Comparison of ENCODE assay signal across 8 mouse cellular contexts in genomic region chr16:91688023-91688618, GRCm38 (mm10). TPM values are rescaled to one million over a fixed set of nuclear protein-coding genes. Genes with fewer than 3 reads are reported as not detected.
A peak's percentile ranks its signal among the peaks of the same experiment; 100 is the strongest.
DNase-seq lines count a peak whose midpoint lies in the region; ATAC-seq and TF ChIP-seq lines count a peak whose summit lies in the region.

No protein-coding gene starts in this region.

- ATAC-seq in embryonic facial prominence, embryonic 14.5 days (ENCODE audit: low read depth), result peak; percentile 50
- ATAC-seq in limb, embryonic 11.5 days (ENCODE audit: insufficient number of reproducible peaks, low FRiP score, low TSS enrichment, low read depth), result peak; percentile 68

- no peak for TF ChIP-seq POLR2A in olfactory bulb, adult 2 months (IDR thresholded peaks at IDR 0.05; ENCODE audit: insufficient read depth, low read depth, low read length)

- peak overlapping the region; percentile 86 for H3K4me2 ChIP-seq in embryonic facial prominence, embryonic 14.5 days (ENCODE audit: low read depth, low read length)
- peak overlapping the region; percentile 76 for H3K4me2 ChIP-seq in limb, embryonic 11.5 days (ENCODE audit: low read depth, severe bottlenecking)

- peaks cover 32% of the 10 kb centered on the region for H3K36me3 ChIP-seq in embryonic facial prominence, embryonic 14.5 days (ENCODE audit: control insufficient read depth, insufficient read depth, low read length)
- peaks cover 6% of the 10 kb centered on the region for H3K36me3 ChIP-seq in limb, embryonic 11.5 days (ENCODE audit: control insufficient read depth, insufficient read depth, low read length)

- H3K4me1 ChIP-seq in embryonic facial prominence, embryonic 14.5 days (ENCODE audit: control insufficient read depth, insufficient read depth, low read length), result peaks cover 7% of the 10 kb centered on the region
- no peaks in the 10 kb centered on the region for H3K4me1 ChIP-seq in limb, embryonic 11.5 days (ENCODE audit: control insufficient read depth, insufficient read depth, low read length)
- H3K4me1 ChIP-seq in olfactory bulb, adult 2 months (ENCODE audit: control insufficient read depth, insufficient read depth, low read length), result 0 out of 2 replicates have a peak, but pooled peaks cover 4% of the 10 kb centered on the region

- intact Hi-C loops in left cerebral cortex, adult 2 months (cut with DNase I), result loop anchor here (5.0 kb wide), 1 partner anchor 36 kb away; no protein-coding TSS in a partner anchor
- intact Hi-C loops in gastrocnemius, postnatal 14 days (cut with DNase I; ENCODE audit: low total_unique reads), result no loop called here

- H3K27me3 ChIP-seq in embryonic facial prominence, embryonic 14.5 days (replicated peaks; ENCODE audit: control insufficient read depth, insufficient read depth, low read length), result no peaks in the 10 kb centered on the region
- H3K27me3 ChIP-seq in limb, embryonic 11.5 days (ENCODE audit: control insufficient read depth, insufficient read depth, low read length), result no peaks in the 10 kb centered on the region

- DNase-seq in left cerebral cortex, adult 2 months (ENCODE audit: extremely low spot score in 1 of 2, low spot score in 2 of 2), result no peak
- DNase-seq in left cerebral cortex, adult 9 months (ENCODE audit: low spot score in 2 of 2), result no peak
- no peak for DNase-seq in embryonic facial prominence, embryonic 14.5 days (ENCODE audit: low spot score)
- no peak for DNase-seq in limb, embryonic 11.5 days (ENCODE audit: low spot score)
- DNase-seq in gastrocnemius, postnatal 14 days, result no peak
- no peak for DNase-seq in ovary, postnatal 14 days (ENCODE audit: low spot score)
- DNase-seq in B cell, adult 2 months, result no peak

- under 1% methylated on average over 34 of the region's 51 CpGs for WGBS in embryonic facial prominence, embryonic 14.5 days
- WGBS in limb, embryonic 11.5 days, result 1% methylated on average over 41 of the region's 51 CpGs
- WGBS in olfactory bulb, adult 2 months, result 2% methylated on average over 51 of the region's 51 CpGs

- no peaks in the 10 kb centered on the region for H3K9me3 ChIP-seq in embryonic facial prominence, embryonic 14.5 days (ENCODE audit: control insufficient read depth, low read length)
- H3K9me3 ChIP-seq in limb, embryonic 11.5 days (ENCODE audit: control insufficient read depth, low read length), result no peaks in the 10 kb centered on the region

- H3K27ac ChIP-seq in left cerebral cortex, adult 2 months, result peak overlapping the region; percentile 78
- peak overlapping the region; percentile 82; the same call in 1 of the 2 replicates for H3K27ac ChIP-seq in embryonic facial prominence, embryonic 14.5 days (replicated peaks; ENCODE audit: low read depth, low read length)
- no peak overlapping the region for H3K27ac ChIP-seq in limb, embryonic 11.5 days (replicated peaks; ENCODE audit: low read depth, low read length)
- no peak overlapping the region; the same call in 1 of the 2 replicates for H3K27ac ChIP-seq in olfactory bulb, adult 2 months (ENCODE audit: insufficient read depth, low read depth, low read length)

- peak overlapping the region; percentile 72 for H3K4me3 ChIP-seq in left cerebral cortex, adult 2 months
- peak overlapping the region; percentile 93 for H3K4me3 ChIP-seq in embryonic facial prominence, embryonic 14.5 days (ENCODE audit: low read depth, low read length)
- H3K4me3 ChIP-seq in limb, embryonic 11.5 days (ENCODE audit: low read depth, low read length), result peak overlapping the region; percentile 64
- peak overlapping the region; percentile 91 for H3K4me3 ChIP-seq in olfactory bulb, adult 2 months (ENCODE audit: insufficient read depth, low read depth, low read length)

- H3K9ac ChIP-seq in embryonic facial prominence, embryonic 14.5 days (ENCODE audit: low read depth, low read length), result peak overlapping the region; percentile 92
- peak overlapping the region; percentile 94 for H3K9ac ChIP-seq in limb, embryonic 11.5 days (ENCODE audit: low read length)

- TF ChIP-seq CTCF in left cerebral cortex, adult 2 months (IDR thresholded peaks at IDR 0.05), result no peak
- TF ChIP-seq CTCF in olfactory bulb, adult 2 months (IDR thresholded peaks at IDR 0.05; ENCODE audit: insufficient read depth, low read depth, low read length), result no peak

RNA-seq across cellular contexts. Expression of gene Donson, which starts 0.4 kb away (rescaled TPM):
- 10 to 100 TPM; 23.8 to 28.9 TPM for total RNA-seq in left cerebral cortex, adult 2 months (2021)
- polyA plus RNA-seq in embryonic facial prominence, embryonic 14.5 days (2014; fragmentation: Nextera tagmentation; extraction: Ambion mirVana), result 17.8 and 21.7 TPM in 2 replicates
- 37.0 and 40.8 TPM in 2 replicates for polyA plus RNA-seq in limb, embryonic 11.5 days (2014; fragmentation: Nextera tagmentation; extraction: Ambion mirVana)
- polyA plus RNA-seq in olfactory bulb, adult 2 months (2012; ENCODE audit: insufficient read depth, insufficient read length, low replicate concordance, missing spikeins), result not detected in 2 replicates
- total RNA-seq in gastrocnemius, postnatal 14 days (2021), result 1 to 10 TPM; 1.6 to 1.8 TPM

RNA-seq across cellular contexts. Expression of gene Cryzl1, which starts 40.7 kb away (rescaled TPM):
- 100 to 1,000 TPM; 107 to 108 TPM for total RNA-seq in left cerebral cortex, adult 2 months (2021)
- 61.6 and 61.8 TPM in 2 replicates for polyA plus RNA-seq in embryonic facial prominence, embryonic 14.5 days (2014; fragmentation: Nextera tagmentation; extraction: Ambion mirVana)
- polyA plus RNA-seq in limb, embryonic 11.5 days (2014; fragmentation: Nextera tagmentation; extraction: Ambion mirVana), result 57.9 and 71.7 TPM in 2 replicates
- not detected in 2 replicates for polyA plus RNA-seq in olfactory bulb, adult 2 months (2012; ENCODE audit: insufficient read depth, insufficient read length, low replicate concordance, missing spikeins)
- total RNA-seq in gastrocnemius, postnatal 14 days (2021), result 10 to 100 TPM; 13.3 to 13.8 TPM

RNA-seq across cellular contexts. Expression of gene Son, which starts 40.8 kb away (rescaled TPM):
- 100 to 1,000 TPM; 221 to 228 TPM for total RNA-seq in left cerebral cortex, adult 2 months (2021)
- 145 and 157 TPM in 2 replicates for polyA plus RNA-seq in embryonic facial prominence, embryonic 14.5 days (2014; fragmentation: Nextera tagmentation; extraction: Ambion mirVana)
- 150 and 151 TPM in 2 replicates for polyA plus RNA-seq in limb, embryonic 11.5 days (2014; fragmentation: Nextera tagmentation; extraction: Ambion mirVana)
- polyA plus RNA-seq in olfactory bulb, adult 2 months (2012; ENCODE audit: insufficient read depth, insufficient read length, low replicate concordance, missing spikeins), result 159 and 242 TPM in 2 replicates
- 10 to 100 TPM; 95.5 to 96.9 TPM for total RNA-seq in gastrocnemius, postnatal 14 days (2021)

RNA-seq across cellular contexts. Expression of gene Itsn1, which starts 41.0 kb away (rescaled TPM):
- 100 to 1,000 TPM; 133 to 156 TPM for total RNA-seq in left cerebral cortex, adult 2 months (2021)
- 28.1 and 30.1 TPM in 2 replicates for polyA plus RNA-seq in embryonic facial prominence, embryonic 14.5 days (2014; fragmentation: Nextera tagmentation; extraction: Ambion mirVana)
- 32.5 and 37.5 TPM in 2 replicates for polyA plus RNA-seq in limb, embryonic 11.5 days (2014; fragmentation: Nextera tagmentation; extraction: Ambion mirVana)
- 406 TPM in 1 of 2 replicates, not detected in the other for polyA plus RNA-seq in olfactory bulb, adult 2 months (2012; ENCODE audit: insufficient read depth, insufficient read length, low replicate concordance, missing spikeins)
- total RNA-seq in gastrocnemius, postnatal 14 days (2021), result 10 to 100 TPM; 45.6 to 52.0 TPM

RNA-seq across cellular contexts. Expression of gene Gart, which starts 41.4 kb away (rescaled TPM):
- total RNA-seq in left cerebral cortex, adult 2 months (2021), result 10 to 100 TPM; 48.4 to 52.8 TPM
- polyA plus RNA-seq in embryonic facial prominence, embryonic 14.5 days (2014; fragmentation: Nextera tagmentation; extraction: Ambion mirVana), result 84.5 and 96.3 TPM in 2 replicates
- 131 and 143 TPM in 2 replicates for polyA plus RNA-seq in limb, embryonic 11.5 days (2014; fragmentation: Nextera tagmentation; extraction: Ambion mirVana)
- not detected in 2 replicates for polyA plus RNA-seq in olfactory bulb, adult 2 months (2012; ENCODE audit: insufficient read depth, insufficient read length, low replicate concordance, missing spikeins)
- 10 to 100 TPM; 45.2 to 54.1 TPM for total RNA-seq in gastrocnemius, postnatal 14 days (2021)

Comparison
In these comparisons a context has a peak if more than half of its experiments do, and no peak if none do; other contexts are left out.
1. H3K27ac ChIP-seq: peak in left cerebral cortex, adult 2 months (single experiment) and embryonic facial prominence, embryonic 14.5 days (single experiment); none in limb, embryonic 11.5 days (single experiment) and olfactory bulb, adult 2 months (single experiment).
2. Peak in every context shown above with its lines, with median percentiles within 50 percentile points of each other: H3K4me3 ChIP-seq.